Mouse (Mus musculus): ENCODE results near the gene Gm28043. TPM values are rescaled to one million over a fixed set of nuclear protein-coding genes. Genes with fewer than 3 reads are reported as not detected.

Gene Gm28043
- total RNA-seq, 1 experiment, result 10.2 TPM

- no peak overlapping the region for H3K27ac ChIP-seq (ENCODE audit: insufficient read depth, low read depth, low read length, poor library complexity, severe bottlenecking)
- H3K9me3 ChIP-seq (ENCODE audit: control insufficient read depth, insufficient read depth, low read depth, low read length), result no peaks in the 10 kb centered on the region
- H3K4me3 ChIP-seq (ENCODE audit: insufficient read depth in 1 of 2, low read depth in 1 of 2, low read length in 2 of 2, poor library complexity in 1 of 2, severe bottlenecking in 1 of 2), result no peak overlapping the region
- TF ChIP-seq CHD2 (IDR thresholded peaks at IDR 0.05; ENCODE audit: low read depth, low read length) (no peak), ZC3H11A (IDR thresholded peaks at IDR 0.05; ENCODE audit: borderline replicate concordance, low read depth, low read length) (no peak), ZNF384 (IDR thresholded peaks at IDR 0.05; ENCODE audit: low read depth, low read length) (no peak), MAFK (IDR thresholded peaks at IDR 0.05; ENCODE audit: insufficient read depth, low read depth, low read length) (no peak), HCFC1 (IDR thresholded peaks at IDR 0.05; ENCODE audit: borderline replicate concordance, insufficient read depth, low read length) (no peak)
- no peak overlapping the region for H3K9ac ChIP-seq (ENCODE audit: insufficient read depth, low read depth, low read length, poor library complexity, severe bottlenecking)
- DNase-seq (ENCODE audit: low read depth, low spot score), result no peak
- in situ Hi-C loops (cut with MboI; ENCODE audit: low sequenced_read_pairs in 2 of 2, unreplicated experiment in 2 of 2), result no loop called here
- 0 out of 4 replicates have a peak, but pooled peaks cover 0 to 2% of the 10 kb centered on the region in 2 experiments for H3K4me1 ChIP-seq (ENCODE audit: control insufficient read depth in 2 of 2, insufficient read depth in 2 of 2, low read length in 2 of 2, poor library complexity in 1 of 2)
- H3K36me3 ChIP-seq (ENCODE audit: control insufficient read depth, insufficient read depth, low read length, poor library complexity, severe bottlenecking), result peaks cover 42% of the 10 kb centered on the region
Observed at GRCm38 (mm10) chr17:29704781-29705180, 90.1 kb downstream of the Gm28043 start.

- no peak overlapping the region for H3K27ac ChIP-seq (ENCODE audit: insufficient read depth, low read depth, low read length, poor library complexity, severe bottlenecking)
- TF ChIP-seq ZC3H11A (IDR thresholded peaks at IDR 0.05; ENCODE audit: borderline replicate concordance, low read depth, low read length) (no peak), ZNF384 (IDR thresholded peaks at IDR 0.05; ENCODE audit: low read depth, low read length) (no peak), MAFK (IDR thresholded peaks at IDR 0.05; ENCODE audit: insufficient read depth, low read depth, low read length) (no peak), HCFC1 (IDR thresholded peaks at IDR 0.05; ENCODE audit: borderline replicate concordance, insufficient read depth, low read length) (no peak), CHD2 (IDR thresholded peaks at IDR 0.05; ENCODE audit: low read depth, low read length) (no peak)
- H3K9ac ChIP-seq (ENCODE audit: insufficient read depth, low read depth, low read length, poor library complexity, severe bottlenecking), result no peak overlapping the region
- H3K36me3 ChIP-seq (ENCODE audit: control insufficient read depth, insufficient read depth, low read length, poor library complexity, severe bottlenecking), result peaks cover 32% of the 10 kb centered on the region
- H3K9me3 ChIP-seq (ENCODE audit: control insufficient read depth, insufficient read depth, low read depth, low read length), result no peaks in the 10 kb centered on the region
- in situ Hi-C loops (cut with MboI; ENCODE audit: low sequenced_read_pairs in 2 of 2, unreplicated experiment in 2 of 2), result no loop called here
- no peak overlapping the region for H3K4me3 ChIP-seq (ENCODE audit: insufficient read depth in 1 of 2, low read depth in 1 of 2, low read length in 2 of 2, poor library complexity in 1 of 2, severe bottlenecking in 1 of 2)
- no peak for DNase-seq (ENCODE audit: low read depth, low spot score)
- 0 out of 4 replicates have a peak, but pooled peaks cover 0 to 2% of the 10 kb centered on the region in 2 experiments for H3K4me1 ChIP-seq (ENCODE audit: control insufficient read depth in 2 of 2, insufficient read depth in 2 of 2, low read length in 2 of 2, poor library complexity in 1 of 2)
Observed at GRCm38 (mm10) chr17:29705881-29706280, 91.2 kb downstream of the Gm28043 start.

GRCm38 (mm10) chr17:29706981-29707545 lies 92.4 kb downstream of the Gm28043 start:
- in situ Hi-C loops (cut with MboI; ENCODE audit: low sequenced_read_pairs in 2 of 2, unreplicated experiment in 2 of 2), result no loop called here
- H3K27ac ChIP-seq (ENCODE audit: insufficient read depth, low read depth, low read length, poor library complexity, severe bottlenecking), result no peak overlapping the region
- TF ChIP-seq HCFC1 (IDR thresholded peaks at IDR 0.05; ENCODE audit: borderline replicate concordance, insufficient read depth, low read length) (no peak), CHD2 (IDR thresholded peaks at IDR 0.05; ENCODE audit: low read depth, low read length) (no peak), ZC3H11A (IDR thresholded peaks at IDR 0.05; ENCODE audit: borderline replicate concordance, low read depth, low read length) (no peak), MAFK (IDR thresholded peaks at IDR 0.05; ENCODE audit: insufficient read depth, low read depth, low read length) (no peak), ZNF384 (IDR thresholded peaks at IDR 0.05; ENCODE audit: low read depth, low read length) (no peak)
- H3K9me3 ChIP-seq (ENCODE audit: control insufficient read depth, insufficient read depth, low read depth, low read length), result no peaks in the 10 kb centered on the region
- H3K4me3 ChIP-seq (ENCODE audit: insufficient read depth in 1 of 2, low read depth in 1 of 2, low read length in 2 of 2, poor library complexity in 1 of 2, severe bottlenecking in 1 of 2), result no peak overlapping the region
- H3K9ac ChIP-seq (ENCODE audit: insufficient read depth, low read depth, low read length, poor library complexity, severe bottlenecking), result no peak overlapping the region
- H3K4me1 ChIP-seq (ENCODE audit: control insufficient read depth in 2 of 2, insufficient read depth in 2 of 2, low read length in 2 of 2, poor library complexity in 1 of 2), result peaks cover 0 to 2% of the 10 kb centered on the region in 2 experiments; a peak in 1 of 4 replicates
- H3K36me3 ChIP-seq (ENCODE audit: control insufficient read depth, insufficient read depth, low read length, poor library complexity, severe bottlenecking), result peaks cover 23% of the 10 kb centered on the region
- DNase-seq (ENCODE audit: low read depth, low spot score), result no peak

- no peak for TF ChIP-seq CHD2 (IDR thresholded peaks at IDR 0.05; ENCODE audit: low read depth, low read length)
- TF ChIP-seq ZNF384 (IDR thresholded peaks at IDR 0.05; ENCODE audit: low read depth, low read length), result no peak
- TF ChIP-seq ZC3H11A (IDR thresholded peaks at IDR 0.05; ENCODE audit: borderline replicate concordance, low read depth, low read length), result no peak
- TF ChIP-seq MAFK (IDR thresholded peaks at IDR 0.05; ENCODE audit: insufficient read depth, low read depth, low read length), result no peak
- TF ChIP-seq HCFC1 (IDR thresholded peaks at IDR 0.05; ENCODE audit: borderline replicate concordance, insufficient read depth, low read length), result no peak
- peaks cover 8% of the 10 kb centered on the region; the same call in 1 of the 2 replicates for H3K36me3 ChIP-seq (ENCODE audit: control insufficient read depth, insufficient read depth, low read length, poor library complexity, severe bottlenecking)
- H3K9me3 ChIP-seq (ENCODE audit: control insufficient read depth, insufficient read depth, low read depth, low read length), result no peaks in the 10 kb centered on the region
- H3K4me1 ChIP-seq (ENCODE audit: control insufficient read depth in 2 of 2, insufficient read depth in 2 of 2, low read length in 2 of 2, poor library complexity in 1 of 2), result peaks cover 0 to 2% of the 10 kb centered on the region in 2 experiments; a peak in 1 of 4 replicates
- no peak overlapping the region for H3K4me3 ChIP-seq (ENCODE audit: insufficient read depth in 1 of 2, low read depth in 1 of 2, low read length in 2 of 2, poor library complexity in 1 of 2, severe bottlenecking in 1 of 2)
- no peak overlapping the region for H3K9ac ChIP-seq (ENCODE audit: insufficient read depth, low read depth, low read length, poor library complexity, severe bottlenecking)
- DNase-seq (ENCODE audit: low read depth, low spot score), result no peak
- no peak overlapping the region for H3K27ac ChIP-seq (ENCODE audit: insufficient read depth, low read depth, low read length, poor library complexity, severe bottlenecking)
- in situ Hi-C loops (cut with MboI; ENCODE audit: low sequenced_read_pairs in 2 of 2, unreplicated experiment in 2 of 2), result no loop called here
Observed at GRCm38 (mm10) chr17:29708783-29709182, 94.1 kb downstream of the Gm28043 start.
